Mouse (Mus musculus) intestine, embryonic 16.5 days (tissue): Measurements from ENCODE around the gene Abhd17b. TPM values are rescaled to one million over a fixed set of nuclear protein-coding genes. Genes with fewer than 3 reads are reported as not detected.

ENCODE experiments used
- ATAC-seq: fragments of 200-750 bp; cut with Nextera tagmentation; 2 replicates; pipeline ENCODE4 v1.8.0; 2017; ENCODE audit warnings: moderate TSS enrichment, moderate library complexity
- H3K27ac ChIP-seq: fragments of 300-500 bp; sonication (generic); 2 replicates; pipeline ENCODE4 v1.5.1; 2014; ENCODE audit warnings: mild to moderate bottlenecking, low read length
- H3K27me3 ChIP-seq: fragments of 300-500 bp; sonication (generic); replicated peaks from 2 replicates; pipeline ENCODE4 v1.6.1; 2014; ENCODE audit warnings: low read length, control low read depth, mixed read lengths; ENCODE audit not compliant: control insufficient read depth, insufficient read depth
- H3K36me3 ChIP-seq: fragments of 300-500 bp; sonication (generic); 2 replicates; pipeline ENCODE4 v1.6.1; 2014; ENCODE audit warnings: low read length, control low read depth; ENCODE audit not compliant: control insufficient read depth, insufficient read depth
- H3K4me1 ChIP-seq: fragments of 300-500 bp; sonication (generic); 2 replicates; pipeline ENCODE4 v1.6.1; 2014; ENCODE audit warnings: low read length, control low read depth, mixed read lengths; ENCODE audit not compliant: control insufficient read depth, insufficient read depth
- H3K4me2 ChIP-seq: fragments of 300-500 bp; sonication (generic); 2 replicates; pipeline ENCODE4 v1.6.1; 2014; ENCODE audit warnings: low read depth, low read length, control low read depth
- H3K4me3 ChIP-seq: fragments of 300-500 bp; sonication (generic); 2 replicates; pipeline ENCODE4 v1.5.1; 2014; ENCODE audit warnings: mild to moderate bottlenecking, low read length
- H3K9ac ChIP-seq: fragments of 300-500 bp; sonication (generic); 2 replicates; pipeline ENCODE4 v1.6.1; 2014; ENCODE audit warnings: low read depth, low read length
- H3K9me3 ChIP-seq: fragments of 300-500 bp; sonication (generic); 2 replicates; pipeline ENCODE4 v1.6.1; 2016; ENCODE audit warnings: low read length, control low read depth; ENCODE audit not compliant: control insufficient read depth
- WGBS: fragments of 180-500 bp; shearing (Covaris S2); extraction: QIAGEN DNeasy Blood & Tissue Kit; methylation state at CpG from one replicate; pipeline ENCODE4 v1.1.7; 2014; 5-methylcytosine and 5-hydroxymethylcytosine counted together
- polyA plus RNA-seq: library from polyadenylated mRNA; unstranded; fragments of >200 nt; fragmentation: Nextera tagmentation; extraction: Ambion mirVana; gene quantifications from 2 replicates; pipeline ENCODE4 v1.2.1, GENCODE M21; 2015

Gene Abhd17b
- polyA plus RNA-seq, 1 experiment from 2014 or later: 7.3 TPM

DNA sequence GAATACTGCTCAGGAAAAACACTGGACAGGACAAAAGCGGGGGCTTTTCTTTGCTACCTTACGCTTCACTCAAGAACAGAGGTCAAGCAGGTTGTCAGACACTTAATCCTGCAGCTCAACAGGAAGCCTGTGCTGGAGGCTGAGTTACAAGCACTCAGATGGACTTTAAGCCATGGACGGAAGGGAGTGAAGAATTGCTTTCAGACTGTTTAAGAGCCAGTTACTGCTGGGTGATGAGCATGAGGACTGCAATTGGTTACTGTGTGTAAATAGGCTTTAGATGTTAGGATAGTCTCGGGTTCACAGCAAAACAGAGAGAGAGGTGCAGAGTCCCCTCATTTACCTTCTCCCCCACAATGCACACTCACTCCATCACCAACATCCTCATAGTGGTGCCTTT lies 7.7 kb upstream of the Abhd17b start:
- WGBS: 55% methylated on average over 4 of the region's 4 CpGs
- Histone ChIP-seq H3K4me1 (peaks cover 15% of the 10 kb centered on the region), H3K27me3 (no peaks in the 10 kb centered on the region), H3K4me3 (no peak overlapping the region), H3K36me3 (no peaks in the 10 kb centered on the region), H3K27ac (0 out of 2 replicates have a peak overlapping the region, but pooled peaks have one; percentile 14), H3K9ac (no peak overlapping the region), H3K4me2 (no peak overlapping the region), H3K9me3 (no peaks in the 10 kb centered on the region)
- peak; percentile 51; the same call in 1 of the 2 replicates for ATAC-seq

DNA sequence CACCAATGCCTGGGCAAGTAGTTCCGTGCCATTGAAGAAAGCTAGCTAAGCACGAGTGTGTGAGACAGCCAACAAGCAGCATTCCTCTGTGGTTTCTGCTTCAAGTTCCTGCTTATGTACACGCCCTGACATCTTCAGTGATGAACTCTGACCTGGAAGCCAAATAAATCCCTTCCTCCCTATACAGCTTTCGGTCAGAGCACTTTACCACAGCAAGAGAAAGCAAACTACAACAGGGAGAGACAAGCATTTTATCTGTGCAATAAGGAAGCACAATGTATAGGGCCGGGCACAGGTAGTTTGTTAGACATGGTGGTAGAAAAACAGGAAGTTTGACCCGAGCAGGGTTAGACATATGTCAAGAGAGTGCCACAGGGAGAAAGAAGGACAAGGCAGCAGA lies 6.8 kb upstream of the Abhd17b start:
- no peaks in the 10 kb centered on the region for H3K36me3 ChIP-seq
- no peak overlapping the region for H3K4me2 ChIP-seq
- 56% methylated on average over 6 of the region's 6 CpGs for WGBS
- no peak overlapping the region for H3K4me3 ChIP-seq
- ATAC-seq: peak; percentile 69
- peaks cover 15% of the 10 kb centered on the region for H3K4me1 ChIP-seq
- H3K27ac ChIP-seq: peak overlapping the region; percentile 14
- H3K9ac ChIP-seq: no peak overlapping the region
- no peaks in the 10 kb centered on the region for H3K27me3 ChIP-seq
- no peaks in the 10 kb centered on the region for H3K9me3 ChIP-seq

- no peaks in the 10 kb centered on the region for H3K27me3 ChIP-seq
- H3K9me3 ChIP-seq: no peaks in the 10 kb centered on the region
- no peak for ATAC-seq
- H3K4me3 ChIP-seq: peak overlapping the region; percentile 87
- peak overlapping the region; percentile 73 for H3K9ac ChIP-seq
- peaks cover 18% of the 10 kb centered on the region for H3K4me1 ChIP-seq
- no peaks in the 10 kb centered on the region for H3K36me3 ChIP-seq
- 29% methylated on average over 6 of the region's 6 CpGs for WGBS
- H3K4me2 ChIP-seq: peak overlapping the region; percentile 58
- H3K27ac ChIP-seq: peak overlapping the region; percentile 99
Observed at GRCm38 (mm10) chr19:21651664-21652063, 1.3 kb upstream of the Abhd17b start.

GRCm38 (mm10) chr19:21652285-21653171 lies 457 bp upstream of the Abhd17b start, which contains the start of gene 1110059E24Rik:
1110059E24Rik (minus strand) TSS chr19:21652976.
- 5% methylated on average over 52 of the region's 52 CpGs for WGBS
- Histone ChIP-seq H3K4me2 (peak within 1 kb of the TSS; percentile 58), H3K9me3 (no peaks in the 10 kb centered on the region), H3K4me3 (peak within 1 kb of the TSS; percentile 87), H3K27me3 (no peaks in the 10 kb centered on the region), H3K4me1 (peaks cover 10% of the 10 kb centered on the region; the same call in 1 of the 2 replicates), H3K36me3 (no peaks in the 10 kb centered on the region), H3K27ac (peak within 1 kb of the TSS; percentile 99), H3K9ac (peak within 1 kb of the TSS; percentile 92)
- peak; percentile 99 for ATAC-seq

GRCm38 (mm10) chr19:21654788-21655187 lies 1.8 kb downstream of the Abhd17b start:
- H3K4me3 ChIP-seq: peak overlapping the region; percentile 87
- ATAC-seq: no peak
- H3K4me1 ChIP-seq: peaks cover 15% of the 10 kb centered on the region
- no peak overlapping the region for H3K9ac ChIP-seq
- WGBS: 48% methylated on average over 7 of the region's 7 CpGs
- H3K9me3 ChIP-seq: no peaks in the 10 kb centered on the region
- no peaks in the 10 kb centered on the region for H3K36me3 ChIP-seq
- H3K4me2 ChIP-seq: peak overlapping the region; percentile 56
- no peak overlapping the region for H3K27ac ChIP-seq
- no peaks in the 10 kb centered on the region for H3K27me3 ChIP-seq

- Histone ChIP-seq H3K4me3 (no peak overlapping the region), H3K9me3 (no peaks in the 10 kb centered on the region), H3K27ac (no peak overlapping the region), H3K9ac (no peak overlapping the region), H3K27me3 (no peaks in the 10 kb centered on the region), H3K4me2 (no peak overlapping the region), H3K36me3 (no peaks in the 10 kb centered on the region), H3K4me1 (peaks cover 5% of the 10 kb centered on the region)
- ATAC-seq: no peak
- WGBS: 81% methylated on average over 1 of the region's 1 CpGs
Observed at GRCm38 (mm10) chr19:21660734-21661133, 7.7 kb downstream of the Abhd17b start.

GRCm38 (mm10) chr19:21663756-21664456 lies 10.9 kb downstream of the Abhd17b start:
- peaks cover 5% of the 10 kb centered on the region for H3K4me1 ChIP-seq
- no peak for ATAC-seq

DNA sequence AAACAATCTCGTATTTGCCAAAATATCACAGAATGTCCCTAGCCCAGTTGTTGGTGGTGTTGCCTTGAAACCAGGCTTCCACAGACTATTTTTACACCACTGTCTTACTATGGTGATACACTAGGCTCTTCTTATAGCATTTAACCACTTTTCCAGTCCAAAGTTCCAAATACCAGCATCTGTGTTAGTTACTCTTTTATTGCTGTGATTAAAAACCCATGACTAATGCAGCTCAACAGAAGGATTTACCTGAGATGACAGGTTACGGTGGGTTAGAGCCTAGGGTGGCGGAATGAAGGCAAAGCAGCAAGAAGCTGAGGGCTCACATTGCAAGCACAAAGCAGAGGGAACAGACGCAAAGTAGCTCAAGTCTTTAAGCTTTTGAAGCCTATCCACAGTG lies 16.7 kb downstream of the Abhd17b start:
- Histone ChIP-seq H3K9me3 (no peaks in the 10 kb centered on the region), H3K4me2 (no peak overlapping the region), H3K4me3 (no peak overlapping the region), H3K4me1 (0 out of 2 replicates have a peak, but pooled peaks cover 3% of the 10 kb centered on the region), H3K9ac (no peak overlapping the region), H3K36me3 (no peaks in the 10 kb centered on the region), H3K27me3 (no peaks in the 10 kb centered on the region), H3K27ac (no peak overlapping the region)
- peak; percentile 53; the same call in 1 of the 2 replicates for ATAC-seq
- WGBS: 81% methylated on average over 4 of the region's 4 CpGs

More at GRCm38 (mm10) chr19:21663756-21664456, 10.9 kb downstream of the Abhd17b start:
- H3K9ac ChIP-seq: no peak overlapping the region
- 81% methylated on average over 4 of the region's 4 CpGs for WGBS
- no peaks in the 10 kb centered on the region for H3K36me3 ChIP-seq
- no peak overlapping the region for H3K4me3 ChIP-seq
- H3K27ac ChIP-seq: no peak overlapping the region
- no peak overlapping the region for H3K4me2 ChIP-seq
- H3K9me3 ChIP-seq: no peaks in the 10 kb centered on the region
- H3K27me3 ChIP-seq: no peaks in the 10 kb centered on the region

- Histone ChIP-seq H3K9ac (no peak overlapping the region), H3K4me2 (no peak overlapping the region), H3K9me3 (no peaks in the 10 kb centered on the region), H3K27me3 (no peaks in the 10 kb centered on the region), H3K27ac (no peak overlapping the region), H3K4me1 (0 out of 2 replicates have a peak, but pooled peaks cover 3% of the 10 kb centered on the region), H3K36me3 (no peaks in the 10 kb centered on the region), H3K4me3 (no peak overlapping the region)
- no peak for ATAC-seq
- WGBS: 97% methylated on average over 17 of the region's 17 CpGs
Observed at GRCm38 (mm10) chr19:21674354-21675096, 21.5 kb downstream of the Abhd17b start.
